8 mouse cellular contexts compared by ENCODE assay signal in genomic region chr11:104233101-104233500, GRCm38 (mm10). TPM values are rescaled to one million over a fixed set of nuclear protein-coding genes. Genes with fewer than 3 reads are reported as not detected.
DNase-seq lines count a peak whose midpoint lies in the region; ATAC-seq and TF ChIP-seq lines count a peak whose summit lies in the region.

No protein-coding gene starts in this region.

- peak overlapping the region; percentile 99 for H3K4me2 ChIP-seq in embryonic facial prominence, embryonic 14.5 days (ENCODE audit: low read depth, low read length)
- H3K4me2 ChIP-seq in intestine, embryonic 15.5 days (replicated peaks): peak overlapping the region; percentile 99

- H3K36me3 ChIP-seq in embryonic facial prominence, embryonic 14.5 days (ENCODE audit: control insufficient read depth, insufficient read depth, low read length): no peaks in the 10 kb centered on the region
- H3K36me3 ChIP-seq in intestine, embryonic 15.5 days: no peaks in the 10 kb centered on the region

- no peaks in the 10 kb centered on the region for H3K9me3 ChIP-seq in embryonic facial prominence, embryonic 14.5 days (ENCODE audit: control insufficient read depth, low read length)
- no peaks in the 10 kb centered on the region for H3K9me3 ChIP-seq in intestine, embryonic 15.5 days

- TF ChIP-seq CTCF in left cerebral cortex, adult 2 months (IDR thresholded peaks at IDR 0.05): no peak

- H3K27me3 ChIP-seq in embryonic facial prominence, embryonic 14.5 days (replicated peaks; ENCODE audit: control insufficient read depth, insufficient read depth, low read length): peaks cover 60% of the 10 kb centered on the region
- peaks cover 52% of the 10 kb centered on the region for H3K27me3 ChIP-seq in intestine, embryonic 15.5 days (replicated peaks)

- H3K9ac ChIP-seq in embryonic facial prominence, embryonic 14.5 days (ENCODE audit: low read depth, low read length): peak overlapping the region; percentile 76; the same call in 1 of the 2 replicates
- no peak overlapping the region for H3K9ac ChIP-seq in intestine, embryonic 15.5 days

- ATAC-seq in embryonic facial prominence, embryonic 14.5 days (ENCODE audit: low read depth): no peak; the same call in 1 of the 2 replicates
- no peak for ATAC-seq in intestine, embryonic 15.5 days

- no peak for DNase-seq in left cerebral cortex, adult 2 months (ENCODE audit: extremely low spot score in 1 of 2, low spot score in 2 of 2)
- no peak for DNase-seq in left cerebral cortex, postnatal 4 days
- no peak for DNase-seq in embryonic facial prominence, embryonic 14.5 days (ENCODE audit: low spot score)
- peak; percentile 10 for DNase-seq in retina, embryonic 14.5 days (ENCODE audit: low spot score)
- no peak for DNase-seq in adrenal gland, postnatal 25 days
- DNase-seq in layer of hippocampus, postnatal 14 days (ENCODE audit: low spot score in 2 of 2): no peak
- no peak for DNase-seq in layer of hippocampus, postnatal 25 days (ENCODE audit: extremely low spot score in 1 of 2, low spot score in 1 of 2)

- intact Hi-C loops in left cerebral cortex, adult 2 months (cut with DNase I): loop anchor here (10.0 kb wide), 1 partner anchor 212 kb away; no protein-coding TSS in a partner anchor
- intact Hi-C loops in left cerebral cortex, postnatal 4 days (cut with DNase I): no loop called here

- WGBS in embryonic facial prominence, embryonic 14.5 days: 0% methylated on average over 8 of the region's 10 CpGs
- WGBS in intestine, embryonic 15.5 days: 1% methylated on average over 10 of the region's 10 CpGs

- H3K4me1 ChIP-seq in embryonic facial prominence, embryonic 14.5 days (ENCODE audit: control insufficient read depth, insufficient read depth, low read length): peaks cover 11% of the 10 kb centered on the region
- H3K4me1 ChIP-seq in intestine, embryonic 15.5 days (replicated peaks): peaks cover 21% of the 10 kb centered on the region

- H3K4me3 ChIP-seq in left cerebral cortex, adult 2 months: peak overlapping the region; percentile 92
- H3K4me3 ChIP-seq in embryonic facial prominence, embryonic 14.5 days (ENCODE audit: low read depth, low read length): peak overlapping the region; percentile 63
- peak overlapping the region; percentile 63 for H3K4me3 ChIP-seq in intestine, embryonic 15.5 days (replicated peaks)

- H3K27ac ChIP-seq in left cerebral cortex, adult 2 months: peak overlapping the region; percentile 99
- H3K27ac ChIP-seq in embryonic facial prominence, embryonic 14.5 days (replicated peaks; ENCODE audit: low read depth, low read length): no peak overlapping the region
- no peak overlapping the region for H3K27ac ChIP-seq in intestine, embryonic 15.5 days

RNA-seq across cellular contexts. Expression of gene Mapt, which starts 1.9 kb away (rescaled TPM):
- 100 to 1,000 TPM; 353 to 364 TPM for total RNA-seq in left cerebral cortex, adult 2 months (2021)
- total RNA-seq in left cerebral cortex, postnatal 4 days (2021): 1,000 to 10,000 TPM; 1,229 to 1,264 TPM
- 26.5 and 27.2 TPM in 2 replicates for polyA plus RNA-seq in embryonic facial prominence, embryonic 14.5 days (2014; fragmentation: Nextera tagmentation; extraction: Ambion mirVana)
- polyA plus RNA-seq in intestine, embryonic 15.5 days (2015; fragmentation: Nextera tagmentation; extraction: Ambion mirVana): 14.4 and 17.0 TPM in 2 replicates
- total RNA-seq in adrenal gland, postnatal 25 days (2021): 142 and 169 TPM in 2 replicates
- total RNA-seq in layer of hippocampus, postnatal 14 days (2021): 100 to 1,000 TPM; 323 to 343 TPM
- 100 to 1,000 TPM; 275 to 302 TPM for total RNA-seq in layer of hippocampus, postnatal 25 days (2021)

RNA-seq across cellular contexts. Expression of gene Sppl2c, which starts 47.0 kb away (rescaled TPM):
- total RNA-seq in left cerebral cortex, adult 2 months (2021): not detected
- total RNA-seq in left cerebral cortex, postnatal 4 days (2021): not detected
- not detected in 2 replicates for polyA plus RNA-seq in embryonic facial prominence, embryonic 14.5 days (2014; fragmentation: Nextera tagmentation; extraction: Ambion mirVana)
- not detected in 2 replicates for polyA plus RNA-seq in intestine, embryonic 15.5 days (2015; fragmentation: Nextera tagmentation; extraction: Ambion mirVana)
- not detected in 2 replicates for total RNA-seq in adrenal gland, postnatal 25 days (2021)
- total RNA-seq in layer of hippocampus, postnatal 14 days (2021): not detected
- not detected for total RNA-seq in layer of hippocampus, postnatal 25 days (2021)
